Mouse (Mus musculus): ENCODE data around the gene Cep41.

- TF ChIP-seq CTCF (IDR thresholded peaks at IDR 0.05; ENCODE audit: extremely low read depth, insufficient read depth, insufficient read length, insufficient replicate concordance) (no peak), POLR2A (IDR thresholded peaks at IDR 0.05; ENCODE audit: low read depth, low read length) (no peak)
These were observed 73.0 kb downstream of the Cep41 start for GRCm38 (mm10) chr6:30620591-30620990.
